Comparison of ENCODE assay signal across 13 mouse cellular contexts in genomic region chr2:174011399-174011798, GRCm38 (mm10).
DNase-seq lines count a peak whose midpoint lies in the region; ATAC-seq and TF ChIP-seq lines count a peak whose summit lies in the region.
"Had no signal": no experiment of that assay in that cellular context is flagged by ENCODE, and none has a peak within 500 bp of the region (broad histone marks: within the 10 kb centered on the region; RNA-seq: fewer than 3 reads in every experiment).

No protein-coding gene starts in this region.

- no peaks in the 10 kb centered on the region for H3K9me3 ChIP-seq in intestine, embryonic 14.5 days (ENCODE audit: control insufficient read depth, low read length)
- H3K9me3 ChIP-seq in intestine, postnatal 0 days (ENCODE audit: control insufficient read depth), result no peaks in the 10 kb centered on the region
- H3K9me3 ChIP-seq in embryonic facial prominence, embryonic 12.5 days, result no peaks in the 10 kb centered on the region
- no peaks in the 10 kb centered on the region for H3K9me3 ChIP-seq in limb, embryonic 14.5 days (ENCODE audit: control insufficient read depth, low read length)
- H3K9me3 ChIP-seq: forebrain, embryonic 13.5 days had no signal

- H3K4me3 ChIP-seq in intestine, embryonic 14.5 days (ENCODE audit: low read depth, low read length), result no peak overlapping the region
- no peak overlapping the region for H3K4me3 ChIP-seq in intestine, postnatal 0 days (ENCODE audit: low read depth, low read length)
- H3K4me3 ChIP-seq in embryonic facial prominence, embryonic 12.5 days, result no peak overlapping the region
- no peak overlapping the region for H3K4me3 ChIP-seq in limb, embryonic 14.5 days (replicated peaks; ENCODE audit: low read length)
- H3K4me3 ChIP-seq: forebrain, embryonic 13.5 days; layer of hippocampus, adult 2 months had no signal

- TF ChIP-seq POLR2A in limb, embryonic 14.5 days (IDR thresholded peaks at IDR 0.05; ENCODE audit: borderline replicate concordance, extremely low read depth, insufficient read depth, insufficient read length), result no peak

- H3K9ac ChIP-seq in intestine, embryonic 14.5 days (ENCODE audit: low read length), result no peak overlapping the region
- H3K9ac ChIP-seq in intestine, postnatal 0 days (ENCODE audit: low read depth, low read length), result no peak overlapping the region
- H3K9ac ChIP-seq in embryonic facial prominence, embryonic 12.5 days, result no peak overlapping the region
- no peak overlapping the region for H3K9ac ChIP-seq in limb, embryonic 14.5 days (ENCODE audit: low read depth, low read length, severe bottlenecking)
- H3K9ac ChIP-seq: forebrain, embryonic 13.5 days had no signal

- no peaks in the 10 kb centered on the region for H3K36me3 ChIP-seq in intestine, embryonic 14.5 days (ENCODE audit: control insufficient read depth, insufficient read depth, low read length)
- H3K36me3 ChIP-seq in intestine, postnatal 0 days (ENCODE audit: control insufficient read depth, insufficient read depth), result no peaks in the 10 kb centered on the region
- no peaks in the 10 kb centered on the region for H3K36me3 ChIP-seq in embryonic facial prominence, embryonic 12.5 days
- no peaks in the 10 kb centered on the region for H3K36me3 ChIP-seq in limb, embryonic 14.5 days (ENCODE audit: control insufficient read depth, insufficient read depth, low read length)

- no peak overlapping the region for H3K27ac ChIP-seq in intestine, embryonic 14.5 days (ENCODE audit: low read depth)
- no peak overlapping the region for H3K27ac ChIP-seq in intestine, postnatal 0 days (ENCODE audit: low read depth, low read length)
- H3K27ac ChIP-seq in embryonic facial prominence, embryonic 12.5 days, result 0 out of 2 replicates have a peak overlapping the region, but pooled peaks have one; percentile 5
- H3K27ac ChIP-seq in limb, embryonic 14.5 days (replicated peaks; ENCODE audit: low read depth, low read length), result peak overlapping the region; percentile 41; the same call in 1 of the 2 replicates
- H3K27ac ChIP-seq: forebrain, embryonic 13.5 days; layer of hippocampus, adult 2 months had no signal

- intact Hi-C loops in heart, postnatal 36 days (cut with DNase I), result no loop called here

- ATAC-seq in intestine, embryonic 14.5 days (replicated peaks; ENCODE audit: low FRiP score, low TSS enrichment, low read depth), result 0 out of 2 replicates have a peak, but pooled peaks have one; percentile 33
- ATAC-seq in intestine, postnatal 0 days, result no peak
- ATAC-seq in embryonic facial prominence, embryonic 12.5 days (ENCODE audit: insufficient number of reproducible peaks, insufficient read depth, low FRiP score, low TSS enrichment), result no peak
- peak; percentile 64 for ATAC-seq in limb, embryonic 14.5 days (ENCODE audit: low FRiP score, low read depth)
- ATAC-seq: forebrain, embryonic 13.5 days had no signal

- no peak overlapping the region; the same call in 1 of the 2 replicates for H3K4me2 ChIP-seq in intestine, embryonic 14.5 days (ENCODE audit: low read length)
- no peak overlapping the region for H3K4me2 ChIP-seq in intestine, postnatal 0 days (replicated peaks; ENCODE audit: low read depth)
- no peak overlapping the region for H3K4me2 ChIP-seq in embryonic facial prominence, embryonic 12.5 days (replicated peaks)
- no peak overlapping the region for H3K4me2 ChIP-seq in limb, embryonic 14.5 days (replicated peaks; ENCODE audit: low read depth, low read length, severe bottlenecking)
- H3K4me2 ChIP-seq: forebrain, embryonic 13.5 days had no signal

- no peaks in the 10 kb centered on the region for H3K27me3 ChIP-seq in intestine, embryonic 14.5 days (replicated peaks; ENCODE audit: control insufficient read depth, insufficient read depth, low read length)
- H3K27me3 ChIP-seq in intestine, postnatal 0 days (replicated peaks; ENCODE audit: control insufficient read depth, insufficient read depth, low read length), result no peaks in the 10 kb centered on the region
- no peaks in the 10 kb centered on the region for H3K27me3 ChIP-seq in embryonic facial prominence, embryonic 12.5 days
- no peaks in the 10 kb centered on the region for H3K27me3 ChIP-seq in limb, embryonic 14.5 days (ENCODE audit: control insufficient read depth, insufficient read depth, low read length)
- H3K27me3 ChIP-seq: forebrain, embryonic 13.5 days had no signal

- no peak for TF ChIP-seq CTCF in intestine, postnatal 0 days (IDR thresholded peaks at IDR 0.05; ENCODE audit: low read depth)

- H3K4me1 ChIP-seq in intestine, embryonic 14.5 days (replicated peaks; ENCODE audit: control insufficient read depth, insufficient read depth, low read length), result peaks cover 32% of the 10 kb centered on the region
- H3K4me1 ChIP-seq in intestine, postnatal 0 days (replicated peaks; ENCODE audit: control insufficient read depth, insufficient read depth, low read length), result no peaks in the 10 kb centered on the region
- peaks cover 31% of the 10 kb centered on the region for H3K4me1 ChIP-seq in embryonic facial prominence, embryonic 12.5 days
- H3K4me1 ChIP-seq in limb, embryonic 14.5 days (ENCODE audit: control insufficient read depth, insufficient read depth, low read length), result peaks cover 30% of the 10 kb centered on the region

- WGBS in intestine, embryonic 14.5 days, result 34% methylated on average over 8 of the region's 8 CpGs
- WGBS in intestine, postnatal 0 days, result 57% methylated on average over 8 of the region's 8 CpGs
- 27% methylated on average over 8 of the region's 8 CpGs for WGBS in embryonic facial prominence, embryonic 12.5 days
- 26% methylated on average over 8 of the region's 8 CpGs for WGBS in limb, embryonic 14.5 days

- peak; percentile 73 for DNase-seq in heart, adult 11 months
- DNase-seq in heart, postnatal 36 days, result no peak
- no peak for DNase-seq in intestine, embryonic 14.5 days (ENCODE audit: low spot score)
- DNase-seq in limb, embryonic 14.5 days (ENCODE audit: low spot score), result peak; percentile 67
- DNase-seq in layer of hippocampus, adult 9-11 months, result no peak
- no peak for DNase-seq in MN1 (ENCODE audit: low spot score)
- DNase-seq: cerebellum, postnatal 25 days; midbrain, embryonic 14.5 days; right cerebral cortex, postnatal 14 days had no signal

Comparison
In these comparisons a context has a peak if more than half of its experiments do, and no peak if none do; other contexts are left out.
1. DNase-seq: peak in heart, adult 11 months (single experiment) and limb, embryonic 14.5 days (single experiment); none in heart, postnatal 36 days (0 of 2), intestine, embryonic 14.5 days (single experiment), layer of hippocampus, adult 9-11 months (single experiment) and MN1 (single experiment).
2. ATAC-seq: peak in intestine, embryonic 14.5 days (single experiment) and limb, embryonic 14.5 days (single experiment); none in intestine, postnatal 0 days (single experiment) and embryonic facial prominence, embryonic 12.5 days (single experiment).
3. H3K27ac ChIP-seq: peak in embryonic facial prominence, embryonic 12.5 days (single experiment) and limb, embryonic 14.5 days (single experiment); none in intestine, embryonic 14.5 days (single experiment) and intestine, postnatal 0 days (single experiment).